Mouse (Mus musculus) urinary bladder, postnatal 14 days (tissue): ENCODE measurements around the gene Ccdc12.
"Not testable (repeated sequence)": the region's sequence is repeated elsewhere in the genome, so short reads cannot be mapped to it uniquely, and the experiment has no call there.

Source experiments
- DNase-seq: peaks from one replicate; pipeline ENCODE4 v3.0.0; 2021; ENCODE audit warnings: low spot score

Gene Ccdc12

DNA sequence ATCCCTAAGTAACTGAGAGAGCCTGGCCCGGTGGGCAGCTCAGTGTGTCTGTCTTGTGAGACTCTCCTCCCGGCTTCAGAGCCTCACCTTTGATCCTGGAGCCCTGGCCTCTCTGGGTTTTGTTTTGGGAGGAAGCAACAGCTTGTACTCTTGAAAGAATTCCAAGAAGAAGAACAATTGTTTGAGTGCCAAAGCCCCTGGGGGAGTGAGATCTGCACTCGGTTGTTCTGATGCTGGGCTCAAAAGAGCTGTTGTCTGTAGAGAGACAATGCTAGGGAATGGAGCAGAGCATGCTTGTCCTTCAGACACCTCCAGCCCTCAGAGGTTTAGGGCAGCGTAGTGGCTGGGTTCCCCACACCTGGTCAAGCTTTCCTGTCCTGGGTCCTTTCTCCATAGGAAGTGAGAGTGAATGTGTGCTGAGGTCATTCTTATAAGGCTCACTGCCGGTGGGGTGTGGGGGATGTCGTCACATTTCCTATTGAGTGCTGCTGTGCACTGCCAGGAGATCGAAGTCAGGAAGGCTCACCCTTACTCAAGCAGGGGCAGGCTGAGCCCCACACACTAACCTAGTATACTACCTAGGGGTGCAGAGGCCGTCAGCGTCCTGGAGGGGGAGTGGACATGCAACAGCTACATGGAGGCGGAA lies 16.9 kb downstream of the Ccdc12 start:
- no peak for DNase-seq

- no peak for DNase-seq
These were observed 20.2 kb downstream of the Ccdc12 start for GRCm38 (mm10) chr9:110676492-110676911.

GRCm38 (mm10) chr9:110678886-110679285 lies 22.6 kb downstream of the Ccdc12 start:
- no peak for DNase-seq

GRCm38 (mm10) chr9:110680736-110681507 lies 24.6 kb downstream of the Ccdc12 start:
- no peak for DNase-seq

GRCm38 (mm10) chr9:110681817-110682216 lies 25.5 kb downstream of the Ccdc12 start:
- DNase-seq = no peak

DNA sequence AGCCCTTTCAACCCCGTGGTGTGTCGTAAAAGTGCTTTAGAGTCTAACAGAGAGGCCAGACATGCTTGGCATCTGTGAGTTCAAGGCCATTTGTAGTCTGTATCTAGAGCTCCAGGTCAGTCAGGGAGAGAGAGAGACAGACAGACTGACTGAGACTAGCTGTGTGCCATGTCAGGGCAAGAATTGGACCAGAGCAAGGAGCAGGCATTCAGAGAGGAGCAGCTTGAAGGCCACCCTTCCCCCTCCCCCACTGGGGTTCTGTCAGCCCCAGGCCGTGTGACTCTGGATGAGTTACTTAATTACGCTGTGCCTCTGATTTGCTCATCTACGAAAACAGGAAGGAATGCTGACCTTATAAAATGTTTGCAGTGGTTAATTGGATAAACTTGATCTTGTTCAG lies 26.0 kb downstream of the Ccdc12 start:
- no peak for DNase-seq

DNA sequence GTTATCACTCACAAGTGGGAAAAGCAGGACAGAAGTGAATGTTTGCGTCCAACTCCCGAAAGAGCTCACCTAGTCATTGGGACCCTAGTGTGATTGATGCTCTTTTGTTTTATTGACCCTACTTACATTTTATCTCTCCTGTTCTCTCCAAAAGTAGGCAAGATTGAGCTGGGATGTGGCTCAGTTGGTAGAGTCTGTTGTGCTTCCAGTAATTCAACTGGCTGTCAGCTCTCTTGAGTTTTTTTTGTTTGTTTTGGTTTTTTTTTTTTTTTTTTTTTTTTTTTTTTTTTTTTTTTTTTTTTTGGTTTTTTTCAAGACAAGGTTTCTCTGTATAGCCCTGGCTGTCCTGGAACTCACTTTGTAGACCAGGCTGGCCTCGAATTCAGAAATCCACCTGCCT lies 26.4 kb downstream of the Ccdc12 start:
- not testable (repeated sequence) for DNase-seq

- peak; percentile 73 for DNase-seq
These were observed 27.3 kb downstream of the Ccdc12 start for GRCm38 (mm10) chr9:110683574-110684099.

DNA sequence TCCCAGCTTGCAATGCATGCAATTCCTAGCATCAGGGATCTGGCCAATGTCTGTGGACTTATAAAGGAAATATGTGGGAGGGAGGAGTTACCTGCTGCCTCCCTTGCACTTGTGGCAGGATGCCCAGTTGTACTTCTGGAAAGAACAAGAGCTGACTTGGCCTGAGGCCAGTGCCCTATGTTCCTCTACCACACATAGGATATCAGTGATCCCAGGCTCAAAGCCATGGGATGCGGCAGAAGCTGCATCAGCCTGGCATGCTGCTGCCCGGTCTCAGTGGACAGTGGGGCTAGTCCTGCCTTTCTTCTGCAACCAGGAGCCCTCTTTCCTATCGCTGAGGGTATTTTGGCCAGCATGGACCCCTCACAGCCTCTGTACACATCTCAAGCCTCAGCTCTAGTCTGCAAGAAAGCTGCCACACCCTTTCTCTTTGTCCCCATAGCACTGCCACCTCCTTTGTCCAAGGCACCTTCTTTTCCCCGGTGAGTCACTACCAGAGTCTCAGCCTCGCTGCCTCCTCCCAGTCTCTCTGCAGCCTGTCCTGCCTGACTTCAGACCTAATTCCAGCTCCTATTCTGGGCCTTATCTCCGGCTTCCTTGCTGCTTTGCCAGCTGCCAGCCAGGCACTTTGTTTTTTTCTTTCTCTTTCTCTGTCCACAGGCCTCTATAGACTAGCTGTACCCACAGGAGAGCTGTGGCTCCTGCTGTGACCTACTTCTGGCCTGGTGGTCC lies 28.0 kb downstream of the Ccdc12 start:
- peak; percentile 94 for DNase-seq

DNA sequence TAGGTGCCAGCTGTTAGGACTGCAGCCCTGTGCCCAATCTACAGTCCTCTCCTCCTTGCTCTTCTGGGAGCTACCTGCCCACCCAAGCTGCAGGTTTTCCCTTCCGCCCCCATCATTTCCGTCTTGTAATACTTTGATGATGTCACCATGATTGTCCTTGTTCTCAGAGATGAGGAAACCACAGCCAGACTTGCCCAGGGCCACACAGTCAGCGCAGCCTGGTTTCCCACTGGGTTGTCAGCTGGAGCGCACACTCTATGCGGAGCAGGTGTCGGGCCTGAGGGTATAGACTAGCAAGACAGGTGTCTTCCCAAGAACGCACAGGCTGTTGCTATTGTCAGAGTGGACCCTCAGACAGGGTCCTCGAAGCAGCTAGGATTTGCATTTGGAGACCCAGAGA lies 28.9 kb downstream of the Ccdc12 start:
- DNase-seq = no peak

- DNase-seq = peak; percentile 71
These were observed 29.3 kb downstream of the Ccdc12 start for GRCm38 (mm10) chr9:110685591-110685990.

- DNase-seq = peak; percentile 56
These were observed 30.2 kb downstream of the Ccdc12 start for GRCm38 (mm10) chr9:110686472-110686871.

- no peak for DNase-seq
These were observed 30.8 kb downstream of the Ccdc12 start for GRCm38 (mm10) chr9:110687061-110687460.

DNA sequence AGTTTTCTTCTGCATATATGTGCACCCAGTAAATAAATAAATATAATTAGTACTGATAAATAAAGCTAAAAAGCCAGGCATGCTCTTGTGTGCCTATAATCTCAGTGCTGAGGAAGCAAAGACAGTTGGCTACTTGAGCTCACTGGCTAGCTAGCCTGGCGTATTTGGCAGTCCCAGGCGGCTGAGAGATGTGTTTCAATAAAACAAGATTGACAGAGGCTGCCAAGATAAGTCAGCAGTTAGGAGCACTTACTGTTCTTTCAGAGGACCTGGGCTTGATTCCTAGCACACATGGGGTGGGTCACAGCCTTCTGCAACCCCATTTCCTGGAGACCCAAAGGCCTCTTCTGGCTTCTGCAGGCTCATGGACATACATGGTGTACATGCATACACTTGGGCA lies 31.5 kb downstream of the Ccdc12 start:
- no peak for DNase-seq

- peak; percentile 58 for DNase-seq
These were observed 33.0 kb downstream of the Ccdc12 start for GRCm38 (mm10) chr9:110689261-110689779.

DNA sequence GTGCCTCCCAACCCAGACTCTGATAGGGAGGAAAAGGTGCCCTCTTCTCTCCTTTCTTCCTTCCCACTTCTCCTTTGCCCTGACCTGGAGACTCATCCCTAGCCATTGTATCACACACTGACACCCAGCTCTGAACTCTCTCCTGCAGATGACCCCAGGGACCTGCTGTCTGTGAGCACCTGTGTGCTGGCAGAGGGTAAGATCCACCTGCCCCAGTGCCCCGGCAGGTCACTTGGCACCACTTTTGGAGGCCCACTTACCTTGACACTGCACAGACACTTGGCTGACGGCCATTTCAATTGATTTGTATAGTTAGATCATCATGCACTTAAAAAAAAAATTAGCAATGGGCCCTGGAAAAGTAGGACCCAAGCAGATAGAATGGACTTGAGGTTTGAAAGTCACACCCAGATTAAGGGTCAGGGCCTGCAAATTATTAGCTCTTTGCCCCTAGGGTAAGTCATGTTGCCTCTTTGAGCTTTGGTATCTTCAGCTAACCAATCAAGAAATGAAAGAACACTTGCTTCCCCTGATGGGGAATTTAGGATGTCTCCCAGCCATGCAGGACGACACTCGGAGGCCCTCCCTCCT lies 39.0 kb downstream of the Ccdc12 start:
- DNase-seq = no peak

- no peak for DNase-seq
These were observed 40.1 kb downstream of the Ccdc12 start for GRCm38 (mm10) chr9:110696427-110696826.

DNA sequence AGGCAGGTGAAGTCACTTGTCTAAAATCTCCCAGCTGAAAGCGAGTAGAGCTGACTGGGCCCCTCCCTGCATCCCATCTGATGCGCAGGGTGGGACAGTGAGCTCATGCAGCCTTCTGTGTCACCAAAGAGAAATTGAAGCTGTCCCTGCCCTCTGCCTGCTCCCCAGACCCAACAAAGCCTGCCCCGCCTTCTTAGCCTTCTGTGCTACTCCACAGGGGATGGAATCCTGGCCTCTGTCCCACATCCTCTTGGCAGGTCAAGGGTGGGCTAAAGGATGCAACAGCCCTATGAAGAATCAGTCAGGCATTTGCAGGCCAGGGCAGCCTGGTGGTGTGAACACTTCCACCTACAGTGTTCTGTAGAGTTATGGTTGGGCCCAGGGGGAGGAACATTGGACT lies 41.2 kb downstream of the Ccdc12 start:
- DNase-seq = no peak

DNA sequence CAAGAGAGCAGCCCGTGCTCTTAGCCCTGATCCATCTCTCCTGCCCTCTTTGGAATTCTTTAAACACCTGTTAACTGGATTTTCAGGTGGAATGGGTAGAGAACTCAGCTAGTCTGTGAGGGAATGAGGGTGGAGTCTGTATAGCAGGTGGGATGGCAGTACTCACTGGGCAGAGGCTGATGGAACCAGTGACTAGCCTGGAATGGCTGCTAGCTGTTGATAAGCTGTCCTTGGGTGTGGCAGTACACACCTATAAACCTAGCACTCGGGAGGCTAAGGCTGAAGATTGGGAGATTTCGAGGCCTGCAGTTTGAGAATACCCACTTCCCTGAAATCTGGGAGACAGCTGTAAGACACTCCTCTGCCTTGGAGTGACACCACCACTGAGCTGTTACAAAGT lies 43.3 kb downstream of the Ccdc12 start:
- no peak for DNase-seq

DNA sequence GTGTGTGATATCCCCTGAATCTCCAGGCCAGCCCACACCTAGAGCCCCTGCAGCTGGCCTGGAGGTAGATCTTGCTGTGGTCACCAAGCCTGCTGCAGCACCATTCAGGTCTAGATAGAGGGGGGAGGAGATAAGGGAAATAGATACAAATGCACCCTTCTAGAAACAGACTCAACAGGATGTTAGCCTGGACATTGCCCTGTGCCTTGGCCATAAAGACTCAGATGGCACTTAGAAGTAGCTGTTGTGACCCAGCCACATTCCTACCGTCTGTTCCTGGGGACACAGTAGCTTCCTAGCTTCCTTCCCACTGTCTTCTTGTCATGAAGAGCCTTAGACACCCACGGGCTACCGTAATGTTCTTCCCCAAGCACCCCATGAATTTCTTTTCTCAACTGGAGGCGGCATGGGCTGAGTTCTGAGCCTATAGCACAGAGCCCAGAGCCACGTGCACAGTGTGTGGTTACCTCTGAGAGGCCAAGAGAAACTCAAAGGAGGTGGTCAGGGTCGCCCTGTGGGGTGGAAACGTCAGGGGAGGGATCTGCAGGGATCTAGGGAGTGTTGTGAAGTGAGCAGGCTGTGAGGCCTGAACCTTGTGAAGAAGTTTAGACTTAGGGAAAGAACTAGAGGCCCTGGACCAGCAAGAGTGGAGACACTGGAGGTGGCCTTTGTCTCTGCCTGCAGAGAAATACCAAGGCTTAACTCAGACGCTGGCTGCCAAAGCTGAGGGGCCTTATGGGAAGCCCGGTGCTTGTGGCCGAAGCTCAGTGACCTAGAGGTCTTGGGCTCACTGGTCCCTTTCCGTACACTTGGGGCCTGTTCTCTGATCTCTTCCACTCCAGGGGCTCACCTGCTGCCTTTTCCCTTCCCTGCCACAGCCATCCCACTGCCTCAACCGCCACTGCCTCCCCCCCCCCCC lies 45.1 kb downstream of the Ccdc12 start:
- no peak for DNase-seq

GRCm38 (mm10) chr9:110702848-110703247 lies 46.5 kb downstream of the Ccdc12 start:
- DNase-seq = peak; percentile 32
